Comparison of ENCODE assay signal across 9 mouse cellular contexts in genomic region chr2:34982096-34982724, GRCm38 (mm10). TPM values are rescaled to one million over a fixed set of nuclear protein-coding genes. Genes with fewer than 3 reads are reported as not detected.
DNase-seq lines count a peak whose midpoint lies in the region; ATAC-seq and TF ChIP-seq lines count a peak whose summit lies in the region.
"Had no signal": no experiment of that assay in that cellular context is flagged by ENCODE, and none has a peak within 500 bp of the region (broad histone marks: within the 10 kb centered on the region; RNA-seq: fewer than 3 reads in every experiment).

No protein-coding gene starts in this region.

- TF ChIP-seq CTCF in bone marrow, adult 2 months (IDR thresholded peaks at IDR 0.05; ENCODE audit: control insufficient read depth, insufficient read depth, low read length), result no peak

- no peak for TF ChIP-seq POLR2A in bone marrow, adult 2 months (IDR thresholded peaks at IDR 0.05; ENCODE audit: borderline replicate concordance, control insufficient read depth, low read depth, low read length)

- H3K9me3 ChIP-seq in forebrain, embryonic 16.5 days (ENCODE audit: control insufficient read depth, low read length), result no peaks in the 10 kb centered on the region
- no peaks in the 10 kb centered on the region for H3K9me3 ChIP-seq in limb, embryonic 12.5 days

- no peaks in the 10 kb centered on the region for H3K36me3 ChIP-seq in forebrain, embryonic 16.5 days (ENCODE audit: control insufficient read depth, insufficient read depth)
- H3K36me3 ChIP-seq in limb, embryonic 12.5 days, result no peaks in the 10 kb centered on the region

- H3K9ac ChIP-seq in forebrain, embryonic 16.5 days (replicated peaks; ENCODE audit: low read depth, low read length), result no peak overlapping the region
- H3K9ac ChIP-seq in limb, embryonic 12.5 days (replicated peaks), result no peak overlapping the region
- H3K9ac ChIP-seq: lung, embryonic 14.5 days had no signal

- 0 out of 2 replicates have a peak, but pooled peaks have one; percentile 36 for ATAC-seq in forebrain, embryonic 16.5 days
- no peak for ATAC-seq in limb, embryonic 12.5 days (ENCODE audit: insufficient number of reproducible peaks, insufficient read depth, low FRiP score, low TSS enrichment, low read depth)

- no peak overlapping the region for H3K4me2 ChIP-seq in forebrain, embryonic 16.5 days (ENCODE audit: low read length)
- H3K4me2 ChIP-seq in limb, embryonic 12.5 days, result no peak overlapping the region
- H3K4me2 ChIP-seq: lung, embryonic 14.5 days had no signal

- peaks cover 5% of the 10 kb centered on the region for H3K4me1 ChIP-seq in bone marrow, adult 2 months (ENCODE audit: control insufficient read depth, insufficient read depth, low read length)
- H3K4me1 ChIP-seq in forebrain, embryonic 16.5 days (replicated peaks; ENCODE audit: control insufficient read depth, insufficient read depth, low read length), result peaks cover 9% of the 10 kb centered on the region
- H3K4me1 ChIP-seq in limb, embryonic 12.5 days (replicated peaks), result peaks cover 28% of the 10 kb centered on the region

- peak; percentile 23 to 36 for DNase-seq in left cerebral cortex, adult 18-20 months (ENCODE audit: low spot score in 2 of 2)
- DNase-seq in left cerebral cortex, adult 11 months (ENCODE audit: low spot score), result no peak
- DNase-seq in adrenal gland, adult 8-10 months, result no peak
- no peak for DNase-seq in heart, postnatal 25 days (ENCODE audit: low spot score)
- DNase-seq: lung, embryonic 14.5 days had no signal

- intact Hi-C loops in heart, postnatal 25 days (cut with DNase I), result no loop called here

- no peaks in the 10 kb centered on the region for H3K27me3 ChIP-seq in forebrain, embryonic 16.5 days (replicated peaks; ENCODE audit: control insufficient read depth, insufficient read depth, low read length)
- peaks cover 3% of the 10 kb centered on the region; the same call in 1 of the 2 replicates for H3K27me3 ChIP-seq in limb, embryonic 12.5 days

- 59% methylated on average over 14 of the region's 14 CpGs for WGBS in bone marrow, adult 2 months
- 30% methylated on average over 14 of the region's 14 CpGs for WGBS in forebrain, embryonic 16.5 days
- WGBS in limb, embryonic 12.5 days, result 49% methylated on average over 14 of the region's 14 CpGs

- no peak overlapping the region for H3K4me3 ChIP-seq in bone marrow, adult 2 months (replicated peaks; ENCODE audit: control insufficient read depth, low read depth, low read length)
- H3K4me3 ChIP-seq in forebrain, embryonic 16.5 days (replicated peaks; ENCODE audit: low read length), result no peak overlapping the region
- H3K4me3 ChIP-seq in limb, embryonic 12.5 days (replicated peaks), result no peak overlapping the region
- H3K4me3 ChIP-seq: erythroblast, embryonic 14.5 days had no signal

- peak overlapping the region; percentile 17; the same call in 1 of the 2 replicates for H3K27ac ChIP-seq in bone marrow, adult 2 months (ENCODE audit: control insufficient read depth, insufficient read depth, low read depth, low read length, poor library complexity)
- H3K27ac ChIP-seq in forebrain, embryonic 16.5 days (ENCODE audit: low read length), result no peak overlapping the region
- 0 out of 2 replicates have a peak overlapping the region, but pooled peaks have one; percentile 31 for H3K27ac ChIP-seq in limb, embryonic 12.5 days

RNA-seq across cellular contexts. Expression of gene Traf1, which starts 20.6 kb away (rescaled TPM):
- total RNA-seq in left cerebral cortex, adult 18-20 months (2021), result 1 to 10 TPM; 1.5 to 3.1 TPM
- polyA plus RNA-seq in bone marrow, adult 2 months (2011; ENCODE audit: insufficient read depth, insufficient read length, low replicate concordance, missing spikeins), result 6.7 and 9.8 TPM in 2 replicates
- polyA plus RNA-seq in forebrain, embryonic 16.5 days (2015; fragmentation: Nextera tagmentation; extraction: Ambion mirVana), result 1.3 and 1.8 TPM in 2 replicates
- polyA plus RNA-seq in limb, embryonic 12.5 days (2016; fragmentation: Nextera tagmentation; extraction: Ambion mirVana), result 0.58 and 0.61 TPM in 2 replicates
- total RNA-seq in adrenal gland, adult 8-10 months (2022), result 1 to 10 TPM; 2.2 to 5.8 (median 3.3) TPM
- 1 to 10 TPM; 1.0 to 1.3 TPM for total RNA-seq in heart, postnatal 25 days (2021)
- polyA plus RNA-seq: erythroblast, embryonic 14.5 days had no signal

Comparison
In these comparisons a context has a peak if more than half of its experiments do, and no peak if none do; other contexts are left out.
1. DNase-seq: peak in left cerebral cortex, adult 18-20 months (2 of 2); none in left cerebral cortex, adult 11 months (single experiment), adrenal gland, adult 8-10 months (single experiment) and heart, postnatal 25 days (single experiment).